In the genomic region with DNA sequence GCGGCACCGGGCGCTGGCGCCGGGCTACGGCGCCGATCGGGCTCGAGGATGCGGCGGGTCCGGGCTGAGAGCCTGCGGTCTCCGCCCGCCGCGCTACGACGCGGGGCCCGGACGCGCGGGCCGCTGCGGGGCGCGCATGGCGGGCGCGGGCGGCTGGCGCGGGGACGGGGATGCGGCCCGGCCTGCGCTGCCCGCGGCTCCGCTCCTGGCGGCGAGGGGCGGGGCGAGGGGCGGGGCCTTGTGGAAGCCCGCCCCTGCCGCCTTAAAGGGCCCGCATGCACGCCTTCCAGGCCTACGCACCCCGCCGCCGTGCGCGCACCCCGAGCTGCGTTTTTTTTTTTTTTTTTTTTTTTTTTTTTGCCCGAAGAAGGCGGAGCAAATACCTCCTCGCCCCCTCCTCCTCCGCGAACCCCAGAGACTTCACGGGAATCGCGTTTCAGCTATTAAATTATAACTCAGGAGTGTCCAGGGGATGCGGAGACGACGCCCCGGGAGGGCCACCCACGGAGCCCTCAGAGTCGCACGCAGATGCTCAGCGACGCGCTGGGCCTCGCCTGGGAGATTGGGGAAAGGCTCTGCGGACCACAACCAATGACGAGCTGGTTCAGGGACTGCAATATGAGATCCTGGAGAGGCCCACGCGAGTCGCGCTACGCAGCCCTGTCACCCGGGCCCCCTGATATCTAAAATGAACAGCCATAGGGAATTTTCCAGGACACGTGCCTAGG, we compare ENCODE assay signal across 8 mouse cellular contexts. TPM values are rescaled to one million over a fixed set of nuclear protein-coding genes. Genes with fewer than 3 reads are reported as not detected.
A peak's percentile ranks its signal among the peaks of the same experiment; 100 is the strongest.
DNase-seq lines count a peak whose midpoint lies in the region; ATAC-seq and TF ChIP-seq lines count a peak whose summit lies in the region.

A gene (minus strand): TSS at position 213 of the 728 bp plus-strand sequence.

- peaks cover 0 to 36% of the 10 kb centered on the region in 2 experiments; a peak in 2 of 4 replicates for H3K4me1 ChIP-seq in ES-E14 (ENCODE audit: control insufficient read depth in 2 of 2, insufficient read depth in 2 of 2, low read length in 2 of 2, poor library complexity in 1 of 2)
- peaks cover 47% of the 10 kb centered on the region for H3K4me1 ChIP-seq in forebrain, embryonic 16.5 days (replicated peaks; ENCODE audit: control insufficient read depth, insufficient read depth, low read length)
- peaks cover 28% of the 10 kb centered on the region for H3K4me1 ChIP-seq in lung, embryonic 14.5 days (ENCODE audit: insufficient read depth)
- H3K4me1 ChIP-seq in olfactory bulb, adult 2 months (ENCODE audit: control insufficient read depth, insufficient read depth, low read length) = peaks cover 44% of the 10 kb centered on the region

- H3K4me3 ChIP-seq in ES-E14 (ENCODE audit: insufficient read depth in 1 of 2, low read depth in 1 of 2, low read length in 2 of 2, poor library complexity in 1 of 2, severe bottlenecking in 1 of 2) = peak within 1 kb of the TSS; percentile 86 to 89
- H3K4me3 ChIP-seq in forebrain, embryonic 16.5 days (replicated peaks; ENCODE audit: low read length) = peak within 1 kb of the TSS; percentile 74
- peak within 1 kb of the TSS; percentile 62 for H3K4me3 ChIP-seq in layer of hippocampus, adult 2 months
- H3K4me3 ChIP-seq in lung, embryonic 14.5 days (ENCODE audit: low read depth, low read length) = peak within 1 kb of the TSS; percentile 89
- H3K4me3 ChIP-seq in olfactory bulb, adult 2 months (ENCODE audit: insufficient read depth, low read depth, low read length) = peak within 1 kb of the TSS; percentile 96

- H3K9ac ChIP-seq in ES-E14 (ENCODE audit: insufficient read depth, low read depth, low read length, poor library complexity, severe bottlenecking) = peak within 1 kb of the TSS; percentile 71
- peak within 1 kb of the TSS; percentile 86 for H3K9ac ChIP-seq in forebrain, embryonic 16.5 days (replicated peaks; ENCODE audit: low read depth, low read length)
- H3K9ac ChIP-seq in lung, embryonic 14.5 days = peak within 1 kb of the TSS; percentile 85

- 0% methylated on average over 41 of the region's 87 CpGs for WGBS in forebrain, embryonic 16.5 days
- WGBS in lung, embryonic 14.5 days = under 1% methylated on average over 67 of the region's 87 CpGs
- 5% methylated on average over 87 of the region's 87 CpGs for WGBS in olfactory bulb, adult 2 months

- intact Hi-C loops in heart, postnatal 25 days (cut with DNase I) = loop anchor here (2.0 to 10.0 kb wide), 2 partner anchors 20 to 54 kb away; no protein-coding TSS in a partner anchor

- peak within 1 kb of the TSS; percentile 32; the same call in 1 of the 2 replicates for H3K27ac ChIP-seq in ES-E14 (ENCODE audit: insufficient read depth, low read depth, low read length, poor library complexity, severe bottlenecking)
- peak within 1 kb of the TSS; percentile 97 for H3K27ac ChIP-seq in forebrain, embryonic 16.5 days (ENCODE audit: low read length)
- H3K27ac ChIP-seq in layer of hippocampus, adult 2 months = peak within 1 kb of the TSS; percentile 96
- peak within 1 kb of the TSS; percentile 98 for H3K27ac ChIP-seq in lung, embryonic 14.5 days (ENCODE audit: low read depth)
- H3K27ac ChIP-seq in olfactory bulb, adult 2 months (ENCODE audit: insufficient read depth, low read depth, low read length) = peak within 1 kb of the TSS; percentile 91

- peak; percentile 85 for ATAC-seq in forebrain, embryonic 16.5 days
- peak; percentile 77 for ATAC-seq in lung, embryonic 14.5 days (ENCODE audit: insufficient read depth)

- DNase-seq in ES-E14 (ENCODE audit: low read depth, low spot score) = no peak
- DNase-seq in cerebellum, adult 11 months = peak; percentile 81
- DNase-seq in heart, postnatal 25 days (ENCODE audit: low spot score) = peak; percentile 74
- DNase-seq in layer of hippocampus, adult 2 months (ENCODE audit: low spot score in 2 of 2) = peak; percentile 78 to 81
- DNase-seq in lung, embryonic 14.5 days = peak; percentile 95
- DNase-seq in thymus, postnatal 0 days (ENCODE audit: low spot score) = peak; percentile 90

- in situ Hi-C loops in ES-E14 (cut with MboI; ENCODE audit: low sequenced_read_pairs in 2 of 2, unreplicated experiment in 2 of 2) = no loop called here

- H3K27me3 ChIP-seq in forebrain, embryonic 16.5 days (replicated peaks; ENCODE audit: control insufficient read depth, insufficient read depth, low read length) = no peaks in the 10 kb centered on the region
- no peaks in the 10 kb centered on the region for H3K27me3 ChIP-seq in lung, embryonic 14.5 days (ENCODE audit: insufficient read depth, low read length)

- peak within 1 kb of the TSS; percentile 93 for H3K4me2 ChIP-seq in forebrain, embryonic 16.5 days (ENCODE audit: low read length)
- peak within 1 kb of the TSS; percentile 89 for H3K4me2 ChIP-seq in lung, embryonic 14.5 days

- peak; percentile 22; the same call in 1 of the 2 replicates for TF ChIP-seq CTCF in layer of hippocampus, adult 2 months (conservative IDR thresholded peaks at IDR 0.05)
- no peak for TF ChIP-seq CTCF in lung, embryonic 14.5 days (IDR thresholded peaks at IDR 0.05; ENCODE audit: low read depth)
- 0 out of 2 replicates have a peak, but pooled peaks have one; percentile 15 for TF ChIP-seq CTCF in olfactory bulb, adult 2 months (IDR thresholded peaks at IDR 0.05; ENCODE audit: insufficient read depth, low read depth, low read length)

- peak; percentile 40 for TF ChIP-seq POLR2A in olfactory bulb, adult 2 months (IDR thresholded peaks at IDR 0.05; ENCODE audit: insufficient read depth, low read depth, low read length)

- peaks cover 1% of the 10 kb centered on the region; the same call in 1 of the 2 replicates for H3K36me3 ChIP-seq in ES-E14 (ENCODE audit: control insufficient read depth, insufficient read depth, low read length, poor library complexity, severe bottlenecking)
- H3K36me3 ChIP-seq in forebrain, embryonic 16.5 days (ENCODE audit: control insufficient read depth, insufficient read depth) = no peaks in the 10 kb centered on the region
- no peaks in the 10 kb centered on the region for H3K36me3 ChIP-seq in lung, embryonic 14.5 days (ENCODE audit: insufficient read depth)

- H3K9me3 ChIP-seq in ES-E14 (ENCODE audit: control insufficient read depth, insufficient read depth, low read depth, low read length) = no peaks in the 10 kb centered on the region
- H3K9me3 ChIP-seq in forebrain, embryonic 16.5 days (ENCODE audit: control insufficient read depth, low read length) = no peaks in the 10 kb centered on the region
- H3K9me3 ChIP-seq in lung, embryonic 14.5 days (ENCODE audit: low read depth, low read length) = no peaks in the 10 kb centered on the region

TF ChIP-seq in ES-E14, 5 proteins besides CTCF, POLR2A, EP300 and RAD21:
- no peak for TF ChIP-seq ZC3H11A (IDR thresholded peaks at IDR 0.05; ENCODE audit: borderline replicate concordance, low read depth, low read length)
- TF ChIP-seq ZNF384 (IDR thresholded peaks at IDR 0.05; ENCODE audit: low read depth, low read length) = peak; percentile 99
- TF ChIP-seq MAFK (IDR thresholded peaks at IDR 0.05; ENCODE audit: insufficient read depth, low read depth, low read length) = 0 out of 2 replicates have a peak, but pooled peaks have one; percentile 18
- peak; percentile 47; the same call in 1 of the 2 replicates for TF ChIP-seq CHD2 (IDR thresholded peaks at IDR 0.05; ENCODE audit: low read depth, low read length)

RNA-seq across cellular contexts. Expression of the gene that starts here (rescaled TPM):
- 19.8 and 19.9 TPM in 2 replicates for total RNA-seq in ES-E14 (2012; rRNA removed)
- polyA plus RNA-seq in forebrain, embryonic 16.5 days (2015; fragmentation: Nextera tagmentation; extraction: Ambion mirVana) = 26.5 and 27.1 TPM in 2 replicates
- total RNA-seq in heart, postnatal 25 days (2021) = 10 to 100 TPM; 67.8 to 89.5 TPM
- 100 to 1,000 TPM; 285 to 307 TPM for total RNA-seq in layer of hippocampus, adult 2 months (2021)
- 34.9 and 36.5 TPM in 2 replicates for polyA plus RNA-seq in lung, embryonic 14.5 days (2014; fragmentation: Nextera tagmentation; extraction: Ambion mirVana)
- polyA plus RNA-seq in olfactory bulb, adult 2 months (2012; ENCODE audit: insufficient read depth, insufficient read length, low replicate concordance, missing spikeins) = not detected in 2 replicates
- polyA plus RNA-seq in thymus, postnatal 0 days (2015; fragmentation: Nextera tagmentation; extraction: Ambion mirVana) = 14.3 and 19.8 TPM in 2 replicates

Comparison
In these comparisons a context has a peak if more than half of its experiments do, and no peak if none do; other contexts are left out.
1. H3K27ac ChIP-seq: peak in every context shown above with its lines; median percentile 98 in lung, embryonic 14.5 days; 97 in forebrain, embryonic 16.5 days; 96 in layer of hippocampus, adult 2 months; 91 in olfactory bulb, adult 2 months; 32 in ES-E14.